Mouse (Mus musculus) naive thymus-derived CD4-positive, alpha-beta T cell, adult 2 months (primary cell): Measurements from ENCODE around the gene Galnt6.
A peak's percentile ranks its signal among the peaks of the same experiment; 100 is the strongest.
"Not testable (repeated sequence)": the region's sequence is repeated elsewhere in the genome, so short reads cannot be mapped to it uniquely, and the experiment has no call there.

Experiments used
- DNase-seq: peaks from one replicate; pipeline ENCODE4 v3.0.0-alpha.2; 2011; ENCODE audit warnings: low read depth

Galnt6 gene

GRCm38 (mm10) chr15:100729281-100729985 is at the start of gene Galnt6:
Gene Galnt6, minus strand, starts transcription at chr15:100729376.
- DNase-seq: peak; percentile 87

- no peak for DNase-seq
These were observed 48.1 kb upstream of the Galnt6 start for GRCm38 (mm10) chr15:100777020-100778016.

- no peak for DNase-seq
These were observed 47.2 kb upstream of the Galnt6 start for GRCm38 (mm10) chr15:100776424-100776823.

- no peak for DNase-seq
These were observed 46.3 kb upstream of the Galnt6 start for GRCm38 (mm10) chr15:100775189-100776166.

- DNase-seq: not testable (repeated sequence)
These were observed 44.7 kb upstream of the Galnt6 start for GRCm38 (mm10) chr15:100773859-100774258.

- no peak for DNase-seq
These were observed 43.5 kb upstream of the Galnt6 start for GRCm38 (mm10) chr15:100772685-100773084.

GRCm38 (mm10) chr15:100770338-100770737 is 41.2 kb upstream of the Galnt6 start:
- DNase-seq: no peak

GRCm38 (mm10) chr15:100769023-100769422 is 39.8 kb upstream of the Galnt6 start:
- DNase-seq: not testable (repeated sequence)

GRCm38 (mm10) chr15:100767851-100768250 is 38.7 kb upstream of the Galnt6 start:
- no peak for DNase-seq

GRCm38 (mm10) chr15:100766826-100767225 is 37.6 kb upstream of the Galnt6 start:
- DNase-seq: no peak

- no peak for DNase-seq
These were observed 35.2 kb upstream of the Galnt6 start for GRCm38 (mm10) chr15:100764163-100764951.

- no peak for DNase-seq
These were observed 33.5 kb upstream of the Galnt6 start for GRCm38 (mm10) chr15:100762649-100763048.

- peak; percentile 87 for DNase-seq
These were observed 32.4 kb upstream of the Galnt6 start, which contains the start of gene Slc4a8 for GRCm38 (mm10) chr15:100761419-100762185. Gene Slc4a8, plus strand, starts transcription at chr15:100761747.

GRCm38 (mm10) chr15:100761036-100761418 is 31.9 kb upstream of the Galnt6 start:
- DNase-seq: no peak

GRCm38 (mm10) chr15:100759286-100759685 is 30.1 kb upstream of the Galnt6 start:
- no peak for DNase-seq

- DNase-seq: peak; percentile 92
These were observed 28.4 kb upstream of the Galnt6 start for GRCm38 (mm10) chr15:100757527-100757978.

GRCm38 (mm10) chr15:100755881-100756624 is 26.9 kb upstream of the Galnt6 start:
- DNase-seq: no peak

- no peak for DNase-seq
These were observed 26.3 kb upstream of the Galnt6 start for GRCm38 (mm10) chr15:100755498-100755859.

GRCm38 (mm10) chr15:100754805-100755497 is 25.8 kb upstream of the Galnt6 start:
- DNase-seq: peak; percentile 92
